Mouse (Mus musculus): ENCODE results near the gene Aldh1b1. TPM values are rescaled to one million over a fixed set of nuclear protein-coding genes. Genes with fewer than 3 reads are reported as not detected.

The Aldh1b1 gene
- polyA plus RNA-seq, 1 experiment from 2014 or later, result 3.1 TPM

GRCm38 (mm10) chr4:45789263-45789958, 9.4 kb upstream of the Aldh1b1 start:
- Histone ChIP-seq H3K4me1 (ENCODE audit: control insufficient read depth, insufficient read depth, low read length) (peaks cover 6% of the 10 kb centered on the region; the same call in 1 of the 2 replicates), H3K4me2 (no peak overlapping the region), H3K9me3 (ENCODE audit: control insufficient read depth, low read length) (no peaks in the 10 kb centered on the region), H3K27ac (ENCODE audit: low read depth, low read length) (no peak overlapping the region), H3K27me3 (ENCODE audit: control insufficient read depth, insufficient read depth, low read length) (no peaks in the 10 kb centered on the region), H3K36me3 (ENCODE audit: control insufficient read depth, insufficient read depth, low read length) (no peaks in the 10 kb centered on the region), H3K4me3 (ENCODE audit: low read depth, low read length) (no peak overlapping the region), H3K9ac (ENCODE audit: low read length) (no peak overlapping the region)
- no peak for DNase-seq (ENCODE audit: low spot score, missing footprints)
- no peak for ATAC-seq (ENCODE audit: low FRiP score)
- WGBS, result 73% methylated on average over 13 of the region's 13 CpGs

GRCm38 (mm10) chr4:45790018-45790417, 8.8 kb upstream of the Aldh1b1 start:
- WGBS, result 83% methylated on average over 2 of the region's 2 CpGs
- no peaks in the 10 kb centered on the region for H3K36me3 ChIP-seq (ENCODE audit: control insufficient read depth, insufficient read depth, low read length)
- no peaks in the 10 kb centered on the region for H3K9me3 ChIP-seq (ENCODE audit: control insufficient read depth, low read length)
- no peak for ATAC-seq (ENCODE audit: low FRiP score)
- no peaks in the 10 kb centered on the region for H3K27me3 ChIP-seq (ENCODE audit: control insufficient read depth, insufficient read depth, low read length)
- H3K4me1 ChIP-seq (ENCODE audit: control insufficient read depth, insufficient read depth, low read length), result peaks cover 6% of the 10 kb centered on the region; the same call in 1 of the 2 replicates
- H3K9ac ChIP-seq (ENCODE audit: low read length), result no peak overlapping the region
- no peak overlapping the region for H3K27ac ChIP-seq (ENCODE audit: low read depth, low read length)
- H3K4me3 ChIP-seq (ENCODE audit: low read depth, low read length), result no peak overlapping the region
- DNase-seq (ENCODE audit: low spot score, missing footprints), result no peak
- no peak overlapping the region for H3K4me2 ChIP-seq

GRCm38 (mm10) chr4:45795191-45795811, 3.5 kb upstream of the Aldh1b1 start:
- H3K4me1 ChIP-seq (ENCODE audit: control insufficient read depth, insufficient read depth, low read length), result peaks cover 6% of the 10 kb centered on the region
- H3K4me3 ChIP-seq (ENCODE audit: low read depth, low read length), result peak overlapping the region; percentile 26
- no peaks in the 10 kb centered on the region for H3K36me3 ChIP-seq (ENCODE audit: control insufficient read depth, insufficient read depth, low read length)
- H3K4me2 ChIP-seq, result peak overlapping the region; percentile 49
- 2% methylated on average over 12 of the region's 12 CpGs for WGBS
- DNase-seq (ENCODE audit: low spot score, missing footprints) (peak; percentile 91), ATAC-seq (ENCODE audit: low FRiP score) (peak; percentile 65)
- H3K27me3 ChIP-seq (ENCODE audit: control insufficient read depth, insufficient read depth, low read length), result no peaks in the 10 kb centered on the region
- H3K9ac ChIP-seq (ENCODE audit: low read length), result peak overlapping the region; percentile 71
- H3K9me3 ChIP-seq (ENCODE audit: control insufficient read depth, low read length), result no peaks in the 10 kb centered on the region
- no peak overlapping the region for H3K27ac ChIP-seq (ENCODE audit: low read depth, low read length)

- DNase-seq (ENCODE audit: low spot score, missing footprints), result no peak
- Histone ChIP-seq H3K4me1 (ENCODE audit: control insufficient read depth, insufficient read depth, low read length) (peaks cover 6% of the 10 kb centered on the region), H3K27me3 (ENCODE audit: control insufficient read depth, insufficient read depth, low read length) (no peaks in the 10 kb centered on the region), H3K9ac (ENCODE audit: low read length) (no peak overlapping the region), H3K9me3 (ENCODE audit: control insufficient read depth, low read length) (no peaks in the 10 kb centered on the region), H3K27ac (ENCODE audit: low read depth, low read length) (no peak overlapping the region), H3K4me3 (ENCODE audit: low read depth, low read length) (no peak overlapping the region), H3K4me2 (no peak overlapping the region), H3K36me3 (ENCODE audit: control insufficient read depth, insufficient read depth, low read length) (no peaks in the 10 kb centered on the region)
- WGBS, result 74% methylated on average over 5 of the region's 5 CpGs
- ATAC-seq (ENCODE audit: low FRiP score), result no peak
Measured at GRCm38 (mm10) chr4:45796760-45797159, 2.1 kb upstream of the Aldh1b1 start.

GRCm38 (mm10) chr4:45799956-45800537, 1.2 kb downstream of the Aldh1b1 start:
- no peak overlapping the region for H3K27ac ChIP-seq (ENCODE audit: low read depth, low read length)
- no peak overlapping the region for H3K9ac ChIP-seq (ENCODE audit: low read length)
- no peak for ATAC-seq (ENCODE audit: low FRiP score)
- H3K36me3 ChIP-seq (ENCODE audit: control insufficient read depth, insufficient read depth, low read length), result no peaks in the 10 kb centered on the region
- WGBS, result 39% methylated on average over 3 of the region's 3 CpGs
- no peak for DNase-seq (ENCODE audit: low spot score, missing footprints)
- H3K4me3 ChIP-seq (ENCODE audit: low read depth, low read length), result no peak overlapping the region
- no peak overlapping the region for H3K4me2 ChIP-seq
- peaks cover 6% of the 10 kb centered on the region for H3K4me1 ChIP-seq (ENCODE audit: control insufficient read depth, insufficient read depth, low read length)
- no peaks in the 10 kb centered on the region for H3K9me3 ChIP-seq (ENCODE audit: control insufficient read depth, low read length)
- H3K27me3 ChIP-seq (ENCODE audit: control insufficient read depth, insufficient read depth, low read length), result no peaks in the 10 kb centered on the region

- DNase-seq (ENCODE audit: low spot score, missing footprints), result no peak
- no peaks in the 10 kb centered on the region for H3K9me3 ChIP-seq (ENCODE audit: control insufficient read depth, low read length)
- H3K9ac ChIP-seq (ENCODE audit: low read length), result no peak overlapping the region
- H3K4me3 ChIP-seq (ENCODE audit: low read depth, low read length), result no peak overlapping the region
- no peaks in the 10 kb centered on the region for H3K36me3 ChIP-seq (ENCODE audit: control insufficient read depth, insufficient read depth, low read length)
- H3K4me1 ChIP-seq (ENCODE audit: control insufficient read depth, insufficient read depth, low read length), result peaks cover 6% of the 10 kb centered on the region
- no peak for ATAC-seq (ENCODE audit: low FRiP score)
- H3K4me2 ChIP-seq, result no peak overlapping the region
- H3K27ac ChIP-seq (ENCODE audit: low read depth, low read length), result no peak overlapping the region
- H3K27me3 ChIP-seq (ENCODE audit: control insufficient read depth, insufficient read depth, low read length), result no peaks in the 10 kb centered on the region
- 93% methylated on average over 14 of the region's 14 CpGs for WGBS
Measured at GRCm38 (mm10) chr4:45802900-45803299, 4.1 kb downstream of the Aldh1b1 start.

- Histone ChIP-seq H3K36me3 (ENCODE audit: control insufficient read depth, insufficient read depth, low read length) (no peaks in the 10 kb centered on the region), H3K9me3 (ENCODE audit: control insufficient read depth, low read length) (no peaks in the 10 kb centered on the region), H3K9ac (ENCODE audit: low read length) (no peak overlapping the region), H3K27me3 (ENCODE audit: control insufficient read depth, insufficient read depth, low read length) (no peaks in the 10 kb centered on the region), H3K4me3 (ENCODE audit: low read depth, low read length) (no peak overlapping the region), H3K4me1 (ENCODE audit: control insufficient read depth, insufficient read depth, low read length) (no peaks in the 10 kb centered on the region), H3K4me2 (no peak overlapping the region), H3K27ac (ENCODE audit: low read depth, low read length) (no peak overlapping the region)
- 44% methylated on average over 7 of the region's 7 CpGs for WGBS
- DNase-seq (ENCODE audit: low spot score, missing footprints) (no peak), ATAC-seq (ENCODE audit: low FRiP score) (no peak)
Measured at GRCm38 (mm10) chr4:45808034-45808433, 9.2 kb downstream of the Aldh1b1 start.

- no peak overlapping the region for H3K4me3 ChIP-seq (ENCODE audit: low read depth, low read length)
- H3K9ac ChIP-seq (ENCODE audit: low read length), result no peak overlapping the region
- ATAC-seq (ENCODE audit: low FRiP score) (no peak), DNase-seq (ENCODE audit: low spot score, missing footprints) (no peak)
- WGBS, result 10% methylated on average over 8 of the region's 8 CpGs
- H3K27ac ChIP-seq (ENCODE audit: low read depth, low read length), result no peak overlapping the region
- no peaks in the 10 kb centered on the region for H3K9me3 ChIP-seq (ENCODE audit: control insufficient read depth, low read length)
- no peak overlapping the region for H3K4me2 ChIP-seq
- 0 out of 2 replicates have a peak, but pooled peaks cover 3% of the 10 kb centered on the region for H3K36me3 ChIP-seq (ENCODE audit: control insufficient read depth, insufficient read depth, low read length)
- H3K27me3 ChIP-seq (ENCODE audit: control insufficient read depth, insufficient read depth, low read length), result no peaks in the 10 kb centered on the region
- H3K4me1 ChIP-seq (ENCODE audit: control insufficient read depth, insufficient read depth, low read length), result peaks cover 6% of the 10 kb centered on the region; the same call in 1 of the 2 replicates
Measured at GRCm38 (mm10) chr4:45811250-45811649, 12.4 kb downstream of the Aldh1b1 start.

GRCm38 (mm10) chr4:45815542-45815941, 16.7 kb downstream of the Aldh1b1 start:
- H3K4me3 ChIP-seq (ENCODE audit: low read depth, low read length), result no peak overlapping the region
- H3K27ac ChIP-seq (ENCODE audit: low read depth, low read length), result no peak overlapping the region
- H3K27me3 ChIP-seq (ENCODE audit: control insufficient read depth, insufficient read depth, low read length), result no peaks in the 10 kb centered on the region
- H3K9ac ChIP-seq (ENCODE audit: low read length), result no peak overlapping the region
- DNase-seq (ENCODE audit: low spot score, missing footprints), result peak; percentile 97
- H3K4me2 ChIP-seq, result no peak overlapping the region
- no peak for ATAC-seq (ENCODE audit: low FRiP score)
- H3K9me3 ChIP-seq (ENCODE audit: control insufficient read depth, low read length), result no peaks in the 10 kb centered on the region
- H3K36me3 ChIP-seq (ENCODE audit: control insufficient read depth, insufficient read depth, low read length), result 0 out of 2 replicates have a peak, but pooled peaks cover 3% of the 10 kb centered on the region
- peaks cover 30% of the 10 kb centered on the region for H3K4me1 ChIP-seq (ENCODE audit: control insufficient read depth, insufficient read depth, low read length)
- 20% methylated on average over 7 of the region's 7 CpGs for WGBS
